Mouse (Mus musculus): Measurements from ENCODE around the gene 6030408B16Rik. TPM values are rescaled to one million over a fixed set of nuclear protein-coding genes. Genes with fewer than 3 reads are reported as not detected.

6030408B16Rik gene
- polyA plus RNA-seq, 1 experiment = not detected

- no peak overlapping the region for H3K27ac ChIP-seq (ENCODE audit: insufficient read depth, low read depth, low read length)
- peaks cover 11% of the 10 kb centered on the region for H3K4me1 ChIP-seq (ENCODE audit: control insufficient read depth, insufficient read depth, low read length)
- 51% methylated on average over 13 of the region's 13 CpGs for WGBS
- H3K4me3 ChIP-seq (ENCODE audit: insufficient read depth, low read depth, low read length) = no peak overlapping the region
- TF ChIP-seq CTCF (IDR thresholded peaks at IDR 0.05; ENCODE audit: insufficient read depth, low read depth, low read length) (no peak), POLR2A (IDR thresholded peaks at IDR 0.05; ENCODE audit: insufficient read depth, low read depth, low read length) (no peak)
Observed at GRCm38 (mm10) chr15:101316279-101316912, 23.4 kb downstream of the 6030408B16Rik start.

- no peak overlapping the region for H3K4me3 ChIP-seq (ENCODE audit: insufficient read depth, low read depth, low read length)
- 86% methylated on average over 18 of the region's 18 CpGs for WGBS
- no peak overlapping the region for H3K27ac ChIP-seq (ENCODE audit: insufficient read depth, low read depth, low read length)
- no peak for TF ChIP-seq CTCF (IDR thresholded peaks at IDR 0.05; ENCODE audit: insufficient read depth, low read depth, low read length)
- TF ChIP-seq POLR2A (IDR thresholded peaks at IDR 0.05; ENCODE audit: insufficient read depth, low read depth, low read length) = no peak
- peaks cover 7% of the 10 kb centered on the region; the same call in 1 of the 2 replicates for H3K4me1 ChIP-seq (ENCODE audit: control insufficient read depth, insufficient read depth, low read length)
Observed at GRCm38 (mm10) chr15:101316913-101317813, 24.2 kb downstream of the 6030408B16Rik start.

GRCm38 (mm10) chr15:101317814-101318500, 24.9 kb downstream of the 6030408B16Rik start:
- WGBS = 84% methylated on average over 2 of the region's 2 CpGs

GRCm38 (mm10) chr15:101318889-101319765, 26.1 kb downstream of the 6030408B16Rik start:
- 81% methylated on average over 14 of the region's 14 CpGs for WGBS
- TF ChIP-seq POLR2A (IDR thresholded peaks at IDR 0.05; ENCODE audit: insufficient read depth, low read depth, low read length) (no peak), CTCF (IDR thresholded peaks at IDR 0.05; ENCODE audit: insufficient read depth, low read depth, low read length) (no peak)
- H3K4me3 ChIP-seq (ENCODE audit: insufficient read depth, low read depth, low read length) = no peak overlapping the region
- peaks cover 7% of the 10 kb centered on the region; the same call in 1 of the 2 replicates for H3K4me1 ChIP-seq (ENCODE audit: control insufficient read depth, insufficient read depth, low read length)
- H3K27ac ChIP-seq (ENCODE audit: insufficient read depth, low read depth, low read length) = no peak overlapping the region

More at GRCm38 (mm10) chr15:101317814-101318500, 24.9 kb downstream of the 6030408B16Rik start:
- Histone ChIP-seq H3K27ac (ENCODE audit: insufficient read depth, low read depth, low read length) (no peak overlapping the region), H3K4me3 (ENCODE audit: insufficient read depth, low read depth, low read length) (no peak overlapping the region), H3K4me1 (ENCODE audit: control insufficient read depth, insufficient read depth, low read length) (peaks cover 7% of the 10 kb centered on the region; the same call in 1 of the 2 replicates)
- no peak for TF ChIP-seq POLR2A (IDR thresholded peaks at IDR 0.05; ENCODE audit: insufficient read depth, low read depth, low read length)
- no peak for TF ChIP-seq CTCF (IDR thresholded peaks at IDR 0.05; ENCODE audit: insufficient read depth, low read depth, low read length)

- no peak overlapping the region for H3K27ac ChIP-seq (ENCODE audit: insufficient read depth, low read depth, low read length)
Observed at GRCm38 (mm10) chr15:101320010-101320617, 27.1 kb downstream of the 6030408B16Rik start.

GRCm38 (mm10) chr15:101320618-101321041, 27.6 kb downstream of the 6030408B16Rik start:
- 83% methylated on average over 6 of the region's 6 CpGs for WGBS
- no peak for TF ChIP-seq POLR2A (IDR thresholded peaks at IDR 0.05; ENCODE audit: insufficient read depth, low read depth, low read length)
- TF ChIP-seq CTCF (IDR thresholded peaks at IDR 0.05; ENCODE audit: insufficient read depth, low read depth, low read length) = no peak
- Histone ChIP-seq H3K4me1 (ENCODE audit: control insufficient read depth, insufficient read depth, low read length) (peaks cover 7% of the 10 kb centered on the region; the same call in 1 of the 2 replicates), H3K4me3 (ENCODE audit: insufficient read depth, low read depth, low read length) (no peak overlapping the region), H3K27ac (ENCODE audit: insufficient read depth, low read depth, low read length) (no peak overlapping the region)

More at GRCm38 (mm10) chr15:101320010-101320617, 27.1 kb downstream of the 6030408B16Rik start:
- no peak for TF ChIP-seq POLR2A (IDR thresholded peaks at IDR 0.05; ENCODE audit: insufficient read depth, low read depth, low read length)
- TF ChIP-seq CTCF (IDR thresholded peaks at IDR 0.05; ENCODE audit: insufficient read depth, low read depth, low read length) = no peak
- WGBS = 91% methylated on average over 6 of the region's 6 CpGs
- Histone ChIP-seq H3K4me1 (ENCODE audit: control insufficient read depth, insufficient read depth, low read length) (peaks cover 7% of the 10 kb centered on the region; the same call in 1 of the 2 replicates), H3K4me3 (ENCODE audit: insufficient read depth, low read depth, low read length) (no peak overlapping the region)

GRCm38 (mm10) chr15:101321126-101321525, 28.1 kb downstream of the 6030408B16Rik start:
- WGBS = 68% methylated on average over 5 of the region's 5 CpGs
- Histone ChIP-seq H3K4me1 (ENCODE audit: control insufficient read depth, insufficient read depth, low read length) (0 out of 2 replicates have a peak, but pooled peaks cover 5% of the 10 kb centered on the region), H3K4me3 (ENCODE audit: insufficient read depth, low read depth, low read length) (no peak overlapping the region), H3K27ac (ENCODE audit: insufficient read depth, low read depth, low read length) (no peak overlapping the region)
- TF ChIP-seq POLR2A (IDR thresholded peaks at IDR 0.05; ENCODE audit: insufficient read depth, low read depth, low read length) = no peak
- no peak for TF ChIP-seq CTCF (IDR thresholded peaks at IDR 0.05; ENCODE audit: insufficient read depth, low read depth, low read length)
